22 mouse cellular contexts compared by ENCODE assay signal in the genomic region with DNA sequence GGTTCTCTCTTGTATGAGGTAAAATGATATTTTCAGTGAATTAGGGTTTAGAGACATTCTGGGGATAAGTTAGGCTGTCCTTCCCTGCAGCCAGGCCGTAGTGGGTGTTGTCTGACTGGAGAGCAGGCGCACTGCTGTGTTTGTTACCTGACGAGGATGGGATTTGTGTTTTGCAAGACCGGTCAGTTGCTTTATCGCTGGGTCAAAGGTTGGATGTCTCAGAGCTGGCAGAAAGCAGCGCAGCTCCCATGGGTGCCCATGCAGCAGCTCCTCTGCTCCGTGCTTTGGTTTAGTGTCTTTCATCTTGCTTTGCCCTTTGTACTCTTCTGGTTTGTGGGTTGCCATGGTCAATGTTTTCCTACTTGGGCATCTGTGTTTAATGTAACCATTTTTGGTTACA. TPM values are rescaled to one million over a fixed set of nuclear protein-coding genes. Genes with fewer than 3 reads are reported as not detected.
A peak's percentile ranks its signal among the peaks of the same experiment; 100 is the strongest.
DNase-seq lines count a peak whose midpoint lies in the region; ATAC-seq and TF ChIP-seq lines count a peak whose summit lies in the region.
"Had no signal": no experiment of that assay in that cellular context is flagged by ENCODE, and none has a peak within 500 bp of the region (broad histone marks: within the 10 kb centered on the region; RNA-seq: fewer than 3 reads in every experiment).

No protein-coding gene starts in this region.

- DNase-seq in hindbrain, embryonic 10.5 days (ENCODE audit: low spot score): no peak
- DNase-seq in kidney, adult 9 months: peak; percentile 90
- DNase-seq in large intestine, adult 2 months (ENCODE audit: low read depth, low spot score): peak; percentile 39
- DNase-seq in liver, postnatal 0 days: peak; percentile 71
- DNase-seq in frontal cortex, postnatal 14 days (ENCODE audit: low spot score in 2 of 2): no peak
- no peak for DNase-seq in heart, adult 11 months
- no peak for DNase-seq in right cerebral cortex, adult 18-20 months
- DNase-seq: B cell, adult 2 months; cerebellum, adult 9-10 months; embryo, embryonic 11 days; heart, adult 18-20 months; spleen, adult 18-20 months had no signal

- H3K9me3 ChIP-seq in hindbrain, embryonic 13.5 days: no peaks in the 10 kb centered on the region
- no peaks in the 10 kb centered on the region for H3K9me3 ChIP-seq in hindbrain, embryonic 10.5 days
- no peaks in the 10 kb centered on the region for H3K9me3 ChIP-seq in liver, postnatal 0 days (ENCODE audit: low read length)
- H3K9me3 ChIP-seq: forebrain, embryonic 12.5 days; heart, embryonic 15.5 days; hindbrain, embryonic 12.5 days; limb, embryonic 13.5 days; neural tube, embryonic 15.5 days had no signal

- H3K27me3 ChIP-seq in hindbrain, embryonic 13.5 days: no peaks in the 10 kb centered on the region
- H3K27me3 ChIP-seq in hindbrain, embryonic 10.5 days (ENCODE audit: insufficient read depth, poor library complexity, severe bottlenecking): no peaks in the 10 kb centered on the region
- no peaks in the 10 kb centered on the region for H3K27me3 ChIP-seq in liver, postnatal 0 days (ENCODE audit: insufficient read depth, low read length)
- H3K27me3 ChIP-seq: forebrain, embryonic 12.5 days; heart, embryonic 15.5 days; hindbrain, embryonic 12.5 days; limb, embryonic 13.5 days; neural tube, embryonic 15.5 days; Patski had no signal

- no peak overlapping the region for H3K4me3 ChIP-seq in hindbrain, embryonic 13.5 days
- no peak overlapping the region for H3K4me3 ChIP-seq in hindbrain, embryonic 10.5 days
- no peak overlapping the region for H3K4me3 ChIP-seq in liver, postnatal 0 days (ENCODE audit: low read depth, low read length)
- H3K4me3 ChIP-seq: forebrain, embryonic 12.5 days; heart, embryonic 15.5 days; hindbrain, embryonic 12.5 days; left cerebral cortex, adult 2 months; limb, embryonic 13.5 days; neural tube, embryonic 15.5 days had no signal

- TF ChIP-seq EP300 in liver, postnatal 0 days (IDR thresholded peaks at IDR 0.05; ENCODE audit: low read depth): no peak

- ATAC-seq in hindbrain, embryonic 13.5 days (ENCODE audit: low FRiP score): no peak
- peak; percentile 15 for ATAC-seq in liver, postnatal 0 days
- ATAC-seq: Patski had no signal

- peaks cover 54% of the 10 kb centered on the region for H3K36me3 ChIP-seq in hindbrain, embryonic 13.5 days
- peaks cover 63% of the 10 kb centered on the region for H3K36me3 ChIP-seq in hindbrain, embryonic 10.5 days
- H3K36me3 ChIP-seq in liver, postnatal 0 days (replicated peaks; ENCODE audit: insufficient read depth, low read length): peaks cover 41% of the 10 kb centered on the region

- TF ChIP-seq CTCF in liver, postnatal 0 days (IDR thresholded peaks at IDR 0.05; ENCODE audit: low read depth): no peak

- 90% methylated on average over 7 of the region's 7 CpGs for WGBS in hindbrain, embryonic 13.5 days
- 92% methylated on average over 7 of the region's 7 CpGs for WGBS in hindbrain, embryonic 10.5 days
- 44% methylated on average over 7 of the region's 7 CpGs for WGBS in large intestine, adult 2 months
- 70% methylated on average over 7 of the region's 7 CpGs for WGBS in liver, postnatal 0 days (ENCODE audit: insufficient replicate concordance)

- H3K9ac ChIP-seq in hindbrain, embryonic 13.5 days: peak overlapping the region; percentile 24; the same call in 1 of the 2 replicates
- no peak overlapping the region for H3K9ac ChIP-seq in liver, postnatal 0 days (replicated peaks)
- H3K9ac ChIP-seq: forebrain, embryonic 12.5 days; heart, embryonic 15.5 days; hindbrain, embryonic 12.5 days; limb, embryonic 13.5 days; neural tube, embryonic 15.5 days had no signal

- no peak overlapping the region for H3K27ac ChIP-seq in hindbrain, embryonic 13.5 days
- no peak overlapping the region for H3K27ac ChIP-seq in hindbrain, embryonic 10.5 days
- H3K27ac ChIP-seq in liver, postnatal 0 days (ENCODE audit: low read depth): peak overlapping the region; percentile 75
- H3K27ac ChIP-seq: forebrain, embryonic 12.5 days; heart, embryonic 15.5 days; hindbrain, embryonic 12.5 days; left cerebral cortex, adult 2 months; limb, embryonic 13.5 days; neural tube, embryonic 15.5 days had no signal

- H3K4me2 ChIP-seq in hindbrain, embryonic 13.5 days: no peak overlapping the region
- H3K4me2 ChIP-seq in liver, postnatal 0 days (ENCODE audit: low read depth, low read length): peak overlapping the region; percentile 46
- H3K4me2 ChIP-seq: forebrain, embryonic 12.5 days; heart, embryonic 15.5 days; hindbrain, embryonic 12.5 days; limb, embryonic 13.5 days; midbrain, embryonic 11.5 days; neural tube, embryonic 15.5 days had no signal

- peaks cover 29% of the 10 kb centered on the region for H3K4me1 ChIP-seq in hindbrain, embryonic 13.5 days (replicated peaks)
- H3K4me1 ChIP-seq in hindbrain, embryonic 10.5 days (replicated peaks): peaks cover 15% of the 10 kb centered on the region
- peaks cover 14% of the 10 kb centered on the region for H3K4me1 ChIP-seq in liver, postnatal 0 days (ENCODE audit: insufficient read depth)

RNA-seq across cellular contexts. Expression of a gene that starts 4.6 kb away (rescaled TPM):
- polyA plus RNA-seq in hindbrain, embryonic 13.5 days (2015; fragmentation: Nextera tagmentation; extraction: Ambion mirVana): 98.7 and 104 TPM in 2 replicates
- polyA plus RNA-seq in hindbrain, embryonic 10.5 days (2016; fragmentation: Nextera tagmentation; extraction: Ambion mirVana): 71.0 and 81.8 TPM in 2 replicates
- 58.9 and 105 TPM in 2 replicates for polyA plus RNA-seq in large intestine, adult 2 months (2012; rRNA removed)
- 32.8 and 35.3 TPM in 2 replicates for polyA plus RNA-seq in liver, postnatal 0 days (2015; fragmentation: Nextera tagmentation; extraction: Ambion mirVana)

RNA-seq across cellular contexts. Expression of a gene that starts 4.8 kb away (rescaled TPM):
- 2.9 TPM in 2 replicates for polyA plus RNA-seq in hindbrain, embryonic 13.5 days (2015; fragmentation: Nextera tagmentation; extraction: Ambion mirVana)
- polyA plus RNA-seq in hindbrain, embryonic 10.5 days (2016; fragmentation: Nextera tagmentation; extraction: Ambion mirVana): 16.1 and 25.3 TPM in 2 replicates
- polyA plus RNA-seq in large intestine, adult 2 months (2012; rRNA removed): 1.3 and 2.1 TPM in 2 replicates
- polyA plus RNA-seq in liver, postnatal 0 days (2015; fragmentation: Nextera tagmentation; extraction: Ambion mirVana): 3.9 and 5.0 TPM in 2 replicates

RNA-seq across cellular contexts. Expression of a gene that starts 25.5 kb away (rescaled TPM):
- polyA plus RNA-seq in hindbrain, embryonic 13.5 days (2015; fragmentation: Nextera tagmentation; extraction: Ambion mirVana): 3.4 and 4.1 TPM in 2 replicates
- 1.7 and 4.3 TPM in 2 replicates for polyA plus RNA-seq in hindbrain, embryonic 10.5 days (2016; fragmentation: Nextera tagmentation; extraction: Ambion mirVana)
- polyA plus RNA-seq in large intestine, adult 2 months (2012; rRNA removed): 112 and 164 TPM in 2 replicates
- 10.8 and 11.2 TPM in 2 replicates for polyA plus RNA-seq in liver, postnatal 0 days (2015; fragmentation: Nextera tagmentation; extraction: Ambion mirVana)

RNA-seq across cellular contexts. Expression of a gene that starts 42.5 kb away (rescaled TPM):
- polyA plus RNA-seq in hindbrain, embryonic 13.5 days (2015; fragmentation: Nextera tagmentation; extraction: Ambion mirVana): not detected in 2 replicates
- polyA plus RNA-seq in hindbrain, embryonic 10.5 days (2016; fragmentation: Nextera tagmentation; extraction: Ambion mirVana): not detected in 2 replicates
- not detected in 2 replicates for polyA plus RNA-seq in large intestine, adult 2 months (2012; rRNA removed)
- not detected in 2 replicates for polyA plus RNA-seq in liver, postnatal 0 days (2015; fragmentation: Nextera tagmentation; extraction: Ambion mirVana)
- polyA plus RNA-seq: forebrain, embryonic 12.5 days; heart, embryonic 15.5 days; hindbrain, embryonic 12.5 days; limb, embryonic 13.5 days; midbrain, embryonic 11.5 days; neural tube, embryonic 15.5 days; Patski; stomach, embryonic 16.5 days had no signal

Comparison
In these comparisons a context has a peak if more than half of its experiments do, and no peak if none do; other contexts are left out.
1. DNase-seq: peak in kidney, adult 9 months (single experiment), large intestine, adult 2 months (single experiment) and liver, postnatal 0 days (single experiment); none in hindbrain, embryonic 10.5 days (single experiment), frontal cortex, postnatal 14 days (0 of 2), heart, adult 11 months (single experiment) and right cerebral cortex, adult 18-20 months (single experiment).